Mouse (Mus musculus): ENCODE data around the gene Adcy2. TPM values are rescaled to one million over a fixed set of nuclear protein-coding genes. Genes with fewer than 3 reads are reported as not detected.

The Adcy2 gene
- polyA plus RNA-seq, 1 experiment from 2014 or later: 1.4 TPM

- H3K27me3 ChIP-seq (ENCODE audit: control insufficient read depth, insufficient read depth, low read length): no peaks in the 10 kb centered on the region
- DNase-seq (ENCODE audit: low spot score, missing footprints): no peak
Measured at GRCm38 (mm10) chr13:68815704-68816477, 183.4 kb downstream of the Adcy2 start.

DNA sequence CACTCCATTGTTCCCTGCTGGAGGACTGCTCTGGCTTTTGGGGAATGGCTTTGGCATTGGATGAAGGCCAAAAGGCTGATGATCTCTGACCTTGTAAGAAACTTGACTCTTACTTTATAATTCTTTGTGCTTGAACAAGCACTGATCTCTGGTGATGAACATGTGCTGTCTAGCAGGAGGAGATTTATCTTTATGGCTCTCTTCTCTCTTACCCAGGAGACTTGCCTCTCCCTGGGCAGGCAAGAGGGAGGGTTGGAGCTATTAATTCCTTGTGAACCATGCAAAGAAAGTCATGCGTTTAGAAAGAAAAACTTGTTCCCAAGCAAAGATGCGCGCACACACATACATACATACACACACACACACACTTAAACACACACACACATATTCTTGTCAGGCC lies 188.2 kb downstream of the Adcy2 start:
- no peak overlapping the region for H3K4me2 ChIP-seq
- H3K4me1 ChIP-seq (ENCODE audit: control insufficient read depth, insufficient read depth, low read length): no peaks in the 10 kb centered on the region
- H3K4me3 ChIP-seq (ENCODE audit: low read depth, low read length): no peak overlapping the region

More at GRCm38 (mm10) chr13:68815704-68816477, 183.4 kb downstream of the Adcy2 start:
- WGBS: 88% methylated on average over 4 of the region's 4 CpGs
- Histone ChIP-seq H3K4me1 (ENCODE audit: control insufficient read depth, insufficient read depth, low read length) (no peaks in the 10 kb centered on the region), H3K9me3 (ENCODE audit: control insufficient read depth, low read length) (no peaks in the 10 kb centered on the region), H3K27ac (ENCODE audit: low read depth, low read length) (no peak overlapping the region), H3K36me3 (ENCODE audit: control insufficient read depth, insufficient read depth, low read length) (no peaks in the 10 kb centered on the region), H3K4me3 (ENCODE audit: low read depth, low read length) (no peak overlapping the region), H3K4me2 (no peak overlapping the region), H3K9ac (ENCODE audit: low read length) (no peak overlapping the region)
- ATAC-seq (ENCODE audit: low FRiP score): no peak

DNA sequence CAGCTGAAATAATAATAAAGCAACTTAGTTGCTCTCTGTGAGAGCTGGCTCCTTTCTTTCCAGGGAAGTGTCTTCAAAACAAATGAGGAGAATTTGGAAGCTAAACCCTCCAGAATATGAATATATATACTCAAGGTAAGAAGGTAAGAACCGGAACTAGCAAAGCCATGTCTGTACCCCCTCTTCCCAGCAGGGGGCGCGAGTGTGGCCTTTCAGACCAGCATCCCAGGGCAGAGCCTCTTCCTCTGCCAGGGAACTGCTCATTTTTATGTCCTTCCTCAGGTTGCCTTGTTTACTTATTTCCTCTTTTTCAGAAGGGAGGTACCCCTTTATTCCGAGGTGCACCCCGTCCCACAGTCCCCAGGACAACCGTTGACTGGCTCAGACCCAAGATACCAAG lies 199.6 kb downstream of the Adcy2 start:
- H3K4me1 ChIP-seq (ENCODE audit: control insufficient read depth, insufficient read depth, low read length): no peaks in the 10 kb centered on the region
- WGBS: 67% methylated on average over 6 of the region's 6 CpGs
- DNase-seq (ENCODE audit: low spot score, missing footprints): no peak
- H3K9me3 ChIP-seq (ENCODE audit: control insufficient read depth, low read length): no peaks in the 10 kb centered on the region
- no peaks in the 10 kb centered on the region for H3K27me3 ChIP-seq (ENCODE audit: control insufficient read depth, insufficient read depth, low read length)
- no peak overlapping the region for H3K4me2 ChIP-seq
- H3K9ac ChIP-seq (ENCODE audit: low read length): no peak overlapping the region
- no peaks in the 10 kb centered on the region for H3K36me3 ChIP-seq (ENCODE audit: control insufficient read depth, insufficient read depth, low read length)
- no peak overlapping the region for H3K4me3 ChIP-seq (ENCODE audit: low read depth, low read length)
- no peak for ATAC-seq (ENCODE audit: low FRiP score)
- H3K27ac ChIP-seq (ENCODE audit: low read depth, low read length): no peak overlapping the region

More for the DNA sequence above, 188.2 kb downstream of the Adcy2 start:
- ATAC-seq (ENCODE audit: low FRiP score): no peak
- H3K36me3 ChIP-seq (ENCODE audit: control insufficient read depth, insufficient read depth, low read length): no peaks in the 10 kb centered on the region
- 97% methylated on average over 3 of the region's 3 CpGs for WGBS
- no peak for DNase-seq (ENCODE audit: low spot score, missing footprints)
- H3K27ac ChIP-seq (ENCODE audit: low read depth, low read length): no peak overlapping the region
- H3K27me3 ChIP-seq (ENCODE audit: control insufficient read depth, insufficient read depth, low read length): no peaks in the 10 kb centered on the region
- no peaks in the 10 kb centered on the region for H3K9me3 ChIP-seq (ENCODE audit: control insufficient read depth, low read length)
- H3K9ac ChIP-seq (ENCODE audit: low read length): no peak overlapping the region

GRCm38 (mm10) chr13:68793286-68793685 lies 206.1 kb downstream of the Adcy2 start:
- no peak overlapping the region for H3K4me3 ChIP-seq (ENCODE audit: low read depth, low read length)
- no peaks in the 10 kb centered on the region for H3K36me3 ChIP-seq (ENCODE audit: control insufficient read depth, insufficient read depth, low read length)
- no peaks in the 10 kb centered on the region for H3K27me3 ChIP-seq (ENCODE audit: control insufficient read depth, insufficient read depth, low read length)
- ATAC-seq (ENCODE audit: low FRiP score) (no peak), DNase-seq (ENCODE audit: low spot score, missing footprints) (no peak)
- no peak overlapping the region for H3K4me2 ChIP-seq
- H3K4me1 ChIP-seq (ENCODE audit: control insufficient read depth, insufficient read depth, low read length): no peaks in the 10 kb centered on the region
- no peak overlapping the region for H3K9ac ChIP-seq (ENCODE audit: low read length)
- no peaks in the 10 kb centered on the region for H3K9me3 ChIP-seq (ENCODE audit: control insufficient read depth, low read length)
- no peak overlapping the region for H3K27ac ChIP-seq (ENCODE audit: low read depth, low read length)

DNA sequence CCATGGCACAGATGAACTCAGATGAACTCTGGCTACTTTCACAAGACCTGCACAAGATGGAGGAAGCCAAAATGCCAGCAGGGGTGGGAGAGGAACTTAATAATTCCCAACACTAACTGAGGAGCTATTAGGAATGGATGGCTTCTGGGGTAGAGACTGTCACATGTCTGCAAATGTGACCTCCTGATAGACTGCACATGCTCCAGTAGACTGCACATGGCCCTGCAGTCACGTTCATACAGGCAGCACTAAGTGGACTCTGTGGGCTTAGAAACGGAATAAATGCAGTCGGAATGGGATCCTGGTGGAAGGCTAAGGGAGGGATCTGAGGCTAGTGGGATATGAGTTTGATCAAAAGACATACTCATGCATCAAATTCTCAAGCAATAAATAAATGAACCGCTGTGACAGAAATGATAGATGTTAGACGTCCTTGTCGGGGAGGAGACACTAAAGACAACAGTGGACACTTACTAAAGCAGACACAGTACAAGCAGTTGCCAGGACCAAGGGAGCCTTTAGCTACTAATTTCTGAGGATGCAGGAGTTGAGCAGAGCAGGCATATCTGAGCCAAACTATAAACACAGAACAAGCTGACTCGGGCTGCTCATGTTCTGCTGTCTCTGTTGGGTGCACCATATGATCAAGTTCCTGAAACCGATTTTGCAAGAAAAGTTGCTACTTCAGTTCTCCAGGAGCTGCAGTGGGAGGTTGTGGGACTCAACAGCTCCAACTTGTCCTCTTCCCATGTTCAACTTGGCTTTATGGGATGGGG lies 211.9 kb downstream of the Adcy2 start:
- Histone ChIP-seq H3K36me3 (ENCODE audit: control insufficient read depth, insufficient read depth, low read length) (no peaks in the 10 kb centered on the region), H3K4me2 (no peak overlapping the region), H3K9me3 (ENCODE audit: control insufficient read depth, low read length) (no peaks in the 10 kb centered on the region), H3K27me3 (ENCODE audit: control insufficient read depth, insufficient read depth, low read length) (no peaks in the 10 kb centered on the region), H3K4me3 (ENCODE audit: low read depth, low read length) (no peak overlapping the region), H3K27ac (ENCODE audit: low read depth, low read length) (no peak overlapping the region), H3K9ac (ENCODE audit: low read length) (no peak overlapping the region), H3K4me1 (ENCODE audit: control insufficient read depth, insufficient read depth, low read length) (no peaks in the 10 kb centered on the region)
- 91% methylated on average over 8 of the region's 8 CpGs for WGBS
- no peak for DNase-seq (ENCODE audit: low spot score, missing footprints)
- no peak for ATAC-seq (ENCODE audit: low FRiP score)

DNA sequence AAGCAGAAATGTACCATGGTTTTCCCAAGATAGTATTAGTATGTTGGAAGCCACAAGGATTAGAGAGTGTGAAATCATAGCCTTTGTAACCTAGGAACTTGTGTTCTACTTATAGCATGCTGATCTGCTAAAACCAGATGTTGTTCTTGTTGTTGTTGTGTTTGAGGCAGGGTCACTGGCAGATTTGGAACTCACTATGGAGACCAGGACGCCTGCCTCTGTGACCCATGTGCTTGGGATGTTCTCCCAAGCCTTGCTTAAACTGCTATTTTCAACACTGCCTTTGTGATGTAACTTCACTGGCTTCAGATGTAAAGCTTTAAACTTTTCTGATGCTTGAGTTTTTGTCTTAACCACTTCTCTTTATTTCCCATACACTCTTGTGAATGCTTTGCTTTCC lies 216.2 kb downstream of the Adcy2 start:
- no peak overlapping the region for H3K9ac ChIP-seq (ENCODE audit: low read length)
- no peaks in the 10 kb centered on the region for H3K27me3 ChIP-seq (ENCODE audit: control insufficient read depth, insufficient read depth, low read length)
- H3K4me1 ChIP-seq (ENCODE audit: control insufficient read depth, insufficient read depth, low read length): no peaks in the 10 kb centered on the region
- H3K4me3 ChIP-seq (ENCODE audit: low read depth, low read length): no peak overlapping the region
- no peak overlapping the region for H3K4me2 ChIP-seq
- no peak for DNase-seq (ENCODE audit: low spot score, missing footprints)
- no peak for ATAC-seq (ENCODE audit: low FRiP score)
- WGBS: 46% methylated on average over 1 of the region's 1 CpGs
- H3K27ac ChIP-seq (ENCODE audit: low read depth, low read length): no peak overlapping the region
- H3K9me3 ChIP-seq (ENCODE audit: control insufficient read depth, low read length): no peaks in the 10 kb centered on the region
- no peaks in the 10 kb centered on the region for H3K36me3 ChIP-seq (ENCODE audit: control insufficient read depth, insufficient read depth, low read length)

DNA sequence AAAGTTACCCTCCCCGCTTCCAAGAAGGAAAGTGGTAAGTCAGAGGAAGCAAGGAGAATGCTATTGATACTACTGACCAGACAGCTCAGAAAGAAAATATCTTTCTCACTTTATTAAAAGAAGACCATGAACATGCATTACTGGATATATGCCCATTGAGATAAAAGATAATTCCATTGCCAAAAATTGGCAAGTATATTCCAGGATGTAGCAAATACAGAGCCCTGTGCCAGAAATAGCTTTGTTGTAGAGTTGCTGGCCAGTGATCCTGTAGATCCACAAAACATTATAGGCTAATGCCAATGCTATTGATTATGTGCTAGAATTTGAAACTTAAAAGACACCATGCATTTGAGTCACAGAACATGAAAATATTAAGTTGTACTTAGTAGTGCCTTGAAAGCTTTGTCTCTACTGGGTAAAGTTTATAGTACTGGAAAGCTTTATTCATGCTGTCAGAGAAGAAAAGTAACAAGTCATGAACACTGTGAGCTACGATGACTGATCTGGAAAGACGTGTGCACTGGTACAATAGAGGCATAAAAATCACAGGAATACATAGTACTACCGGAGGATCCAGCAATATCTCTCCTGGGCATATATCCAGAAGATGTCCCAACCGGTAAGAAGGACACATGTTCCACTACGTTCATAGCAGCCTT lies 221.2 kb downstream of the Adcy2 start:
- no peak overlapping the region for H3K9ac ChIP-seq (ENCODE audit: low read length)
- no peak overlapping the region for H3K27ac ChIP-seq (ENCODE audit: low read depth, low read length)
- no peaks in the 10 kb centered on the region for H3K27me3 ChIP-seq (ENCODE audit: control insufficient read depth, insufficient read depth, low read length)
- DNase-seq (ENCODE audit: low spot score, missing footprints) (no peak), ATAC-seq (ENCODE audit: low FRiP score) (no peak)
- no peaks in the 10 kb centered on the region for H3K9me3 ChIP-seq (ENCODE audit: control insufficient read depth, low read length)
- H3K4me3 ChIP-seq (ENCODE audit: low read depth, low read length): no peak overlapping the region
- WGBS: 86% methylated on average over 6 of the region's 6 CpGs
- H3K36me3 ChIP-seq (ENCODE audit: control insufficient read depth, insufficient read depth, low read length): no peaks in the 10 kb centered on the region
- H3K4me2 ChIP-seq: no peak overlapping the region
- no peaks in the 10 kb centered on the region for H3K4me1 ChIP-seq (ENCODE audit: control insufficient read depth, insufficient read depth, low read length)

- no peak for ATAC-seq (ENCODE audit: low FRiP score)
Measured at GRCm38 (mm10) chr13:68773599-68774211, 225.6 kb downstream of the Adcy2 start.

More at GRCm38 (mm10) chr13:68773599-68774211, 225.6 kb downstream of the Adcy2 start:
- H3K36me3 ChIP-seq (ENCODE audit: control insufficient read depth, insufficient read depth, low read length): no peaks in the 10 kb centered on the region
- no peaks in the 10 kb centered on the region for H3K9me3 ChIP-seq (ENCODE audit: control insufficient read depth, low read length)
- no peak overlapping the region for H3K27ac ChIP-seq (ENCODE audit: low read depth, low read length)
- no peak for DNase-seq (ENCODE audit: low spot score, missing footprints)
- no peak overlapping the region for H3K4me3 ChIP-seq (ENCODE audit: low read depth, low read length)
- no peaks in the 10 kb centered on the region for H3K27me3 ChIP-seq (ENCODE audit: control insufficient read depth, insufficient read depth, low read length)
- H3K9ac ChIP-seq (ENCODE audit: low read length): no peak overlapping the region
- 50% methylated on average over 2 of the region's 2 CpGs for WGBS
- H3K4me2 ChIP-seq: no peak overlapping the region
- H3K4me1 ChIP-seq (ENCODE audit: control insufficient read depth, insufficient read depth, low read length): no peaks in the 10 kb centered on the region
